Mouse (Mus musculus): ENCODE data around the gene Irf9. TPM values are rescaled to one million over a fixed set of nuclear protein-coding genes. Genes with fewer than 3 reads are reported as not detected.

Gene Irf9
- polyA plus RNA-seq, 1 experiment from 2014 or later, result 10.8 TPM

GRCm38 (mm10) chr14:55598521-55599390 lies 4.6 kb upstream of the Irf9 start:
- H3K27ac ChIP-seq (replicated peaks; ENCODE audit: low read depth, low read length), result no peak overlapping the region
- ATAC-seq (ENCODE audit: low read depth), result no peak
- H3K9ac ChIP-seq (ENCODE audit: low read depth, low read length), result no peak overlapping the region
- H3K9me3 ChIP-seq (ENCODE audit: control insufficient read depth, low read length), result no peaks in the 10 kb centered on the region
- no peak overlapping the region for H3K4me2 ChIP-seq (ENCODE audit: low read depth, low read length)
- WGBS, result 96% methylated on average over 21 of the region's 21 CpGs
- no peaks in the 10 kb centered on the region for H3K27me3 ChIP-seq (replicated peaks; ENCODE audit: control insufficient read depth, insufficient read depth, low read length)
- peaks cover 3% of the 10 kb centered on the region; the same call in 1 of the 2 replicates for H3K4me1 ChIP-seq (ENCODE audit: control insufficient read depth, insufficient read depth, low read length)
- peaks cover 91% of the 10 kb centered on the region for H3K36me3 ChIP-seq (ENCODE audit: control insufficient read depth, insufficient read depth, low read length)
- H3K4me3 ChIP-seq (ENCODE audit: low read depth, low read length), result no peak overlapping the region
- no peak for DNase-seq (ENCODE audit: low spot score)

GRCm38 (mm10) chr14:55603633-55604576 lies 534 bp downstream of the Irf9 start:
- H3K27me3 ChIP-seq (replicated peaks; ENCODE audit: control insufficient read depth, insufficient read depth, low read length), result no peaks in the 10 kb centered on the region

GRCm38 (mm10) chr14:55604823-55605222 lies 1.5 kb downstream of the Irf9 start:
- H3K9ac ChIP-seq (ENCODE audit: low read depth, low read length), result 0 out of 2 replicates have a peak overlapping the region, but pooled peaks have one; percentile 14
- H3K27ac ChIP-seq (replicated peaks; ENCODE audit: low read depth, low read length), result 0 out of 2 replicates have a peak overlapping the region, but pooled peaks have one; percentile 24
- no peaks in the 10 kb centered on the region for H3K27me3 ChIP-seq (replicated peaks; ENCODE audit: control insufficient read depth, insufficient read depth, low read length)
- 86% methylated on average over 11 of the region's 11 CpGs for WGBS
- peaks cover 81% of the 10 kb centered on the region for H3K36me3 ChIP-seq (ENCODE audit: control insufficient read depth, insufficient read depth, low read length)
- DNase-seq (ENCODE audit: low spot score), result no peak
- no peaks in the 10 kb centered on the region for H3K9me3 ChIP-seq (ENCODE audit: control insufficient read depth, low read length)
- peak overlapping the region; percentile 59 for H3K4me2 ChIP-seq (ENCODE audit: low read depth, low read length)
- peaks cover 4% of the 10 kb centered on the region; the same call in 1 of the 2 replicates for H3K4me1 ChIP-seq (ENCODE audit: control insufficient read depth, insufficient read depth, low read length)
- no peak for ATAC-seq (ENCODE audit: low read depth)
- 0 out of 2 replicates have a peak overlapping the region, but pooled peaks have one; percentile 42 for H3K4me3 ChIP-seq (ENCODE audit: low read depth, low read length)

More at GRCm38 (mm10) chr14:55603633-55604576, 534 bp downstream of the Irf9 start:
- Histone ChIP-seq H3K9ac (ENCODE audit: low read depth, low read length) (peak overlapping the region; percentile 60), H3K4me1 (ENCODE audit: control insufficient read depth, insufficient read depth, low read length) (peaks cover 4% of the 10 kb centered on the region; the same call in 1 of the 2 replicates), H3K27ac (replicated peaks; ENCODE audit: low read depth, low read length) (peak overlapping the region; percentile 48), H3K4me2 (ENCODE audit: low read depth, low read length) (peak overlapping the region; percentile 59), H3K36me3 (ENCODE audit: control insufficient read depth, insufficient read depth, low read length) (peaks cover 81% of the 10 kb centered on the region), H3K9me3 (ENCODE audit: control insufficient read depth, low read length) (no peaks in the 10 kb centered on the region), H3K4me3 (ENCODE audit: low read depth, low read length) (peak overlapping the region; percentile 42)
- ATAC-seq (ENCODE audit: low read depth) (peak; percentile 95), DNase-seq (ENCODE audit: low spot score) (peak; percentile 95)
- 18% methylated on average over 19 of the region's 19 CpGs for WGBS

DNA sequence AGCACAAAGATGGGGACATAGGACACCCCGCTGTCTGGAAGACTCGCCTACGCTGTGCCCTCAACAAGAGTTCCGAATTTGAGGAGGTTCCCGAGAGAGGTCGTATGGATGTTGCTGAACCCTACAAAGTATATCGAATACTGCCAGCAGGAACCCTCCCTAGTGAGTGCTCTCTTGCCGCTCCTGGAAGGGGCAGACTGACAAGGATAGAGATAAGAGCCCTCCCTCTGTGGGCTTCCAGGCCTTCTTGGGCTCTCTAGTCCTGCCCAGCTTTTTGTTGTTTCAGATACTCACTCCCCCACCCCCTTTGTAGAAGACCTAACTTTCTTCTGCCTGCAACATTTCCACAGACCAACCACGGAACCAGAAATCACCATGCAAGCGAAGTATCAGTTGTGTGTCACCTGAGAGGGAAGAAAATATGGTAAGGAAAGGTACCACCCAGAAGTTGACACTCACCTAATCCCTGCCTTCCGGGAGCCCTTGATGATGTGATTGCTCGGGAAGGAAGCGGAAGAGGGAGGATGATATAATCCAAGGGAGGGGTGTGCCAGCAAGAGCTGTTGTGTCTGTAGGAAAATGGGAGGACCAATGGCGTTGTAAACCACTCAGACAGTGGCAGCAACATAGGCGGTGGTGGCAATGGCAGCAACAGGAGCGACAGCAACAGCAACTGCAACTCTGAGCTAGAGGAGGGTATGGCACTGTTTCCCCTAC lies 2.5 kb downstream of the Irf9 start:
- Histone ChIP-seq H3K9ac (ENCODE audit: low read depth, low read length) (no peak overlapping the region), H3K4me1 (ENCODE audit: control insufficient read depth, insufficient read depth, low read length) (peaks cover 4% of the 10 kb centered on the region; the same call in 1 of the 2 replicates), H3K4me3 (ENCODE audit: low read depth, low read length) (no peak overlapping the region), H3K36me3 (ENCODE audit: control insufficient read depth, insufficient read depth, low read length) (peaks cover 73% of the 10 kb centered on the region), H3K9me3 (ENCODE audit: control insufficient read depth, low read length) (no peaks in the 10 kb centered on the region), H3K27me3 (replicated peaks; ENCODE audit: control insufficient read depth, insufficient read depth, low read length) (no peaks in the 10 kb centered on the region), H3K27ac (replicated peaks; ENCODE audit: low read depth, low read length) (no peak overlapping the region), H3K4me2 (ENCODE audit: low read depth, low read length) (no peak overlapping the region)
- 87% methylated on average over 16 of the region's 16 CpGs for WGBS
- DNase-seq (ENCODE audit: low spot score), result no peak
- no peak for ATAC-seq (ENCODE audit: low read depth)

DNA sequence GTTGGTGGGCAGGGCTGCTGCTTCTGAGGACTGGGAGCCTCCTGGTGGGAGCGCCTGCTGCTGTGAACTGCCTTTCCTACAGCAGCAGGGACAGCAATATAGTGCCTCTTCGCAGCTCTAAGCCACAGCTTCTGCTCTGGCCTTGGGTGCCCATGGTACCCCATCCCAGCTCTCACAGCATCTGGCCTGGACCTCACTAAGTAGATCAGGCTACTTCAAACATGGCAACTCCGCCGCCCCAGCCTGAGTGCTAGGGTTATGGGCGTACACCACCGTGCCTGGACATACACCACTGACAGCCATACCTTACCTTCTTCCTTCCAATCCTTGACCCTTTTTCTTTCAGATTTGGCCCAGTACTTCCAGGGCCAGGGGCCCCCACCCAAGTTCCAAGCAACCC lies 5.0 kb downstream of the Irf9 start:
- 94% methylated on average over 6 of the region's 6 CpGs for WGBS
- ATAC-seq (ENCODE audit: low read depth) (no peak), DNase-seq (ENCODE audit: low spot score) (no peak)
- Histone ChIP-seq H3K9me3 (ENCODE audit: control insufficient read depth, low read length) (no peaks in the 10 kb centered on the region), H3K27me3 (replicated peaks; ENCODE audit: control insufficient read depth, insufficient read depth, low read length) (no peaks in the 10 kb centered on the region), H3K4me2 (ENCODE audit: low read depth, low read length) (no peak overlapping the region), H3K9ac (ENCODE audit: low read depth, low read length) (no peak overlapping the region), H3K4me1 (ENCODE audit: control insufficient read depth, insufficient read depth, low read length) (peaks cover 4% of the 10 kb centered on the region; the same call in 1 of the 2 replicates), H3K4me3 (ENCODE audit: low read depth, low read length) (no peak overlapping the region), H3K27ac (replicated peaks; ENCODE audit: low read depth, low read length) (no peak overlapping the region), H3K36me3 (ENCODE audit: control insufficient read depth, insufficient read depth, low read length) (peaks cover 49% of the 10 kb centered on the region)

- WGBS, result 63% methylated on average over 6 of the region's 6 CpGs
Observed at GRCm38 (mm10) chr14:55613346-55613745, 10.0 kb downstream of the Irf9 start.

GRCm38 (mm10) chr14:55614565-55615178 lies 11.3 kb downstream of the Irf9 start:
- H3K4me1 ChIP-seq (ENCODE audit: control insufficient read depth, insufficient read depth, low read length), result peaks cover 4% of the 10 kb centered on the region; the same call in 1 of the 2 replicates
- no peak overlapping the region for H3K27ac ChIP-seq (replicated peaks; ENCODE audit: low read depth, low read length)
- H3K36me3 ChIP-seq (ENCODE audit: control insufficient read depth, insufficient read depth, low read length), result 0 out of 2 replicates have a peak, but pooled peaks cover 5% of the 10 kb centered on the region
- no peak overlapping the region for H3K4me3 ChIP-seq (ENCODE audit: low read depth, low read length)
- H3K27me3 ChIP-seq (replicated peaks; ENCODE audit: control insufficient read depth, insufficient read depth, low read length), result no peaks in the 10 kb centered on the region
- no peak overlapping the region for H3K9ac ChIP-seq (ENCODE audit: low read depth, low read length)
- no peak overlapping the region for H3K4me2 ChIP-seq (ENCODE audit: low read depth, low read length)
- no peaks in the 10 kb centered on the region for H3K9me3 ChIP-seq (ENCODE audit: control insufficient read depth, low read length)
- no peak for DNase-seq (ENCODE audit: low spot score)
- ATAC-seq (ENCODE audit: low read depth), result no peak
- 73% methylated on average over 7 of the region's 7 CpGs for WGBS

More at GRCm38 (mm10) chr14:55613346-55613745, 10.0 kb downstream of the Irf9 start:
- Histone ChIP-seq H3K36me3 (ENCODE audit: control insufficient read depth, insufficient read depth, low read length) (peaks cover 18% of the 10 kb centered on the region), H3K4me1 (ENCODE audit: control insufficient read depth, insufficient read depth, low read length) (no peaks in the 10 kb centered on the region), H3K4me3 (ENCODE audit: low read depth, low read length) (no peak overlapping the region), H3K9ac (ENCODE audit: low read depth, low read length) (no peak overlapping the region), H3K27me3 (replicated peaks; ENCODE audit: control insufficient read depth, insufficient read depth, low read length) (no peaks in the 10 kb centered on the region), H3K27ac (replicated peaks; ENCODE audit: low read depth, low read length) (no peak overlapping the region), H3K4me2 (ENCODE audit: low read depth, low read length) (no peak overlapping the region), H3K9me3 (ENCODE audit: control insufficient read depth, low read length) (no peaks in the 10 kb centered on the region)
- ATAC-seq (ENCODE audit: low read depth) (no peak), DNase-seq (ENCODE audit: low spot score) (peak; percentile 8)

All from embryonic facial prominence, embryonic 14.5 days (tissue).